Mouse (Mus musculus) MEL-GATA-1-ER (cell line): ENCODE data around the gene Haus2.

ENCODE experiments used
- DNase-seq: peaks from one replicate; pipeline ENCODE4 v3.0.0-alpha.2; 2012; ENCODE audit warnings: low read depth; ENCODE audit errors: extremely low read depth

The Haus2 gene

GRCm38 (mm10) chr2:120663491-120664154 lies 54.4 kb downstream of the Haus2 start:
- DNase-seq = no peak

GRCm38 (mm10) chr2:120667446-120667845 lies 58.3 kb downstream of the Haus2 start:
- no peak for DNase-seq

- DNase-seq = no peak
Measured at GRCm38 (mm10) chr2:120670253-120670652, 61.1 kb downstream of the Haus2 start.
